Mouse (Mus musculus) MEL (cell line): ENCODE measurements at regions not wholly inside any gene's neighbourhood (a gene's known extent, or its start where the extent isn't known, plus 50 kb on each side); places are given as distances from the start of the nearest gene placed in this dataset.

Source experiments
- DNase-seq: peaks from one replicate; pipeline ENCODE4 v3.0.0; 2011; ENCODE audit warnings: low read depth, low spot score
- H3K27ac ChIP-seq: 2 replicates; pipeline ENCODE4 v1.5.1; 2012; ENCODE audit warnings: low read depth, mild to moderate bottlenecking, control low read depth, low read length, moderate library complexity; ENCODE audit not compliant: control insufficient read depth
- H3K27me3 ChIP-seq, 2 experiments: fragments of 150-350 bp in 1 of 2; sonication (generic) in 1 of 2; 2 replicates each; pipeline ENCODE4 v1.6.1; 2012; ENCODE audit warnings: low read length in 2 of 2, mild to moderate bottlenecking in 2 of 2, improper control_type of control experiment in 1 of 2, moderate library complexity in 1 of 2; ENCODE audit not compliant: insufficient read depth in 2 of 2, control insufficient read depth in 1 of 2
- H3K36me3 ChIP-seq, 2 experiments: 2 replicates each; pipeline ENCODE4 v1.6.1; 2012 to 2014; ENCODE audit warnings: low read length in 2 of 2, improper control_type of control experiment in 1 of 2, inconsistent platforms in 1 of 2, mild to moderate bottlenecking in 1 of 2; ENCODE audit not compliant: insufficient read depth in 2 of 2, control insufficient read depth in 1 of 2
- H3K4me1 ChIP-seq, 2 experiments: fragments of 150-350 bp in 1 of 2; sonication (generic) in 1 of 2; 2 replicates each; pipeline ENCODE4 v1.6.1; 2012; ENCODE audit warnings: low read length in 2 of 2, improper control_type of control experiment in 1 of 2, mild to moderate bottlenecking in 1 of 2; ENCODE audit not compliant: insufficient read depth in 2 of 2, control insufficient read depth in 1 of 2
- H3K4me3 ChIP-seq, 2 experiments: fragments of 150-350 bp in 1 of 2; sonication (generic) in 1 of 2; 2 replicates each; pipeline ENCODE4 v1.5.1; 2012; ENCODE audit warnings: low read depth in 2 of 2, low read length in 2 of 2, mild to moderate bottlenecking in 2 of 2, moderate library complexity in 2 of 2, control low read depth in 1 of 2, improper control_type of control experiment in 1 of 2; ENCODE audit not compliant: control insufficient read depth in 1 of 2, insufficient read depth in 1 of 2
- H3K79me2 ChIP-seq: 2 replicates; pipeline ENCODE4 v1.6.1; 2012; ENCODE audit warnings: mild to moderate bottlenecking, low read length, moderate library complexity; ENCODE audit not compliant: control insufficient read depth, poor library complexity, insufficient read depth
- H3K9ac ChIP-seq: 2 replicates; pipeline ENCODE4 v1.6.1; 2012; ENCODE audit warnings: low read depth, mild to moderate bottlenecking, control low read depth, low read length, moderate library complexity; ENCODE audit not compliant: control insufficient read depth, poor library complexity, severe bottlenecking
- H3K9me3 ChIP-seq: fragments of 150-350 bp; sonication (generic); replicated peaks from 2 replicates; pipeline ENCODE4 v1.6.1; 2012; ENCODE audit warnings: mild to moderate bottlenecking, low read length, improper control_type of control experiment, moderate library complexity; ENCODE audit not compliant: insufficient read depth
- BHLHE40 ChIP-seq: IDR thresholded peaks from 2 replicates; pipeline ENCODE4 v1.6.1; 2012; ENCODE audit warnings: low read depth, mild to moderate bottlenecking, inconsistent platforms, low read length, improper control_type of control experiment, borderline replicate concordance
- CHD1 ChIP-seq: IDR thresholded peaks from 2 replicates; pipeline ENCODE4 v1.6.1; 2012; ENCODE audit warnings: low read depth, mild to moderate bottlenecking, inconsistent platforms, low read length, improper control_type of control experiment
- E2F4 ChIP-seq: IDR thresholded peaks from 2 replicates; pipeline ENCODE4 v1.6.1; 2011; ENCODE audit warnings: low read depth, low read length, improper control_type of control experiment, borderline replicate concordance
- ETS1 ChIP-seq: IDR thresholded peaks from 2 replicates; pipeline ENCODE4 v1.6.1; 2012; ENCODE audit warnings: low read depth, mild to moderate bottlenecking, inconsistent platforms, low read length, improper control_type of control experiment, moderate library complexity
- GABPA ChIP-seq: IDR thresholded peaks from 2 replicates; pipeline ENCODE4 v1.6.1; 2012; ENCODE audit warnings: low read depth, mild to moderate bottlenecking, inconsistent platforms, low read length, improper control_type of control experiment, moderate library complexity
- HCFC1 ChIP-seq: IDR thresholded peaks from 2 replicates; pipeline ENCODE4 v1.6.1; 2012; ENCODE audit warnings: low read depth, mild to moderate bottlenecking, inconsistent platforms, low read length, improper control_type of control experiment, moderate library complexity
- JUND ChIP-seq: IDR thresholded peaks from 2 replicates; pipeline ENCODE4 v1.6.1; 2011; ENCODE audit warnings: low read depth, mild to moderate bottlenecking, improper control_type of control experiment, low read length
- MAZ ChIP-seq: IDR thresholded peaks from 2 replicates; pipeline ENCODE4 v1.6.1; 2012; ENCODE audit warnings: low read depth, mild to moderate bottlenecking, inconsistent platforms, low read length, improper control_type of control experiment
- MEF2A ChIP-seq: IDR thresholded peaks from 2 replicates; pipeline ENCODE4 v1.6.1; 2014; ENCODE audit warnings: low read depth, mild to moderate bottlenecking, inconsistent platforms, low read length, improper control_type of control experiment; ENCODE audit not compliant: poor library complexity, insufficient replicate concordance, severe bottlenecking; ENCODE audit errors: extremely low read depth
- MXI1 ChIP-seq: IDR thresholded peaks from 2 replicates; pipeline ENCODE4 v1.6.1; 2011; ENCODE audit warnings: mild to moderate bottlenecking, low read depth, low read length, improper control_type of control experiment
- MYC ChIP-seq: IDR thresholded peaks from 2 replicates; pipeline ENCODE4 v1.6.1; 2011; ENCODE audit warnings: low read depth, mild to moderate bottlenecking, low read length, improper control_type of control experiment, moderate library complexity
- NELFE ChIP-seq: IDR thresholded peaks from 2 replicates; pipeline ENCODE4 v1.6.1; 2011; ENCODE audit warnings: low read depth, low read length, improper control_type of control experiment
- POLR2AphosphoS5 ChIP-seq: IDR thresholded peaks from 2 replicates; pipeline ENCODE4 v1.6.1; 2012; ENCODE audit warnings: low read depth, borderline replicate concordance, mild to moderate bottlenecking, inconsistent platforms, low read length, moderate library complexity, mixed read lengths
- RCOR1 ChIP-seq: IDR thresholded peaks from 2 replicates; pipeline ENCODE4 v1.6.1; 2012; ENCODE audit warnings: low read depth, mild to moderate bottlenecking, inconsistent platforms, low read length, improper control_type of control experiment
- SMC3 ChIP-seq: IDR thresholded peaks from 2 replicates; pipeline ENCODE4 v1.6.1; 2011; ENCODE audit warnings: low read depth, low read length, improper control_type of control experiment
- TAL1 ChIP-seq: IDR thresholded peaks from 2 replicates; pipeline ENCODE4 v1.6.1; 2012; ENCODE audit warnings: mild to moderate bottlenecking, inconsistent platforms, low read length, moderate library complexity, mixed read lengths
- TCF12 ChIP-seq: IDR thresholded peaks from 2 replicates; pipeline ENCODE4 v1.6.1; 2014; ENCODE audit warnings: low read depth, mild to moderate bottlenecking, inconsistent platforms, low read length, improper control_type of control experiment, moderate library complexity
- USF1 ChIP-seq: IDR thresholded peaks from 2 replicates; pipeline ENCODE4 v1.6.1; 2014; ENCODE audit warnings: low read depth, mild to moderate bottlenecking, inconsistent platforms, low read length, improper control_type of control experiment, moderate library complexity
- ZC3H11A ChIP-seq: IDR thresholded peaks from 2 replicates; pipeline ENCODE4 v1.6.1; 2012; ENCODE audit warnings: low read depth, mild to moderate bottlenecking, inconsistent platforms, low read length, improper control_type of control experiment
- ZMIZ1 ChIP-seq: IDR thresholded peaks from 2 replicates; pipeline ENCODE4 v1.6.1; 2012; ENCODE audit warnings: low read depth, mild to moderate bottlenecking, inconsistent platforms, low read length, improper control_type of control experiment, moderate library complexity

- Histone ChIP-seq H3K9ac (no peak overlapping the region), H3K36me3 (no peaks in the 10 kb centered on the region), H3K4me1 (no peaks in the 10 kb centered on the region), H3K27ac (no peak overlapping the region), H3K4me3 (no peak overlapping the region), H3K27me3 (no peaks in the 10 kb centered on the region), H3K9me3 (no peaks in the 10 kb centered on the region), H3K79me2 (no peaks in the 10 kb centered on the region)
- DNase-seq = no peak
- TF ChIP-seq MYC (no peak), MAZ (no peak), POLR2AphosphoS5 (no peak), HCFC1 (no peak), ZMIZ1 (no peak), SMC3 (no peak), MXI1 (no peak), ETS1 (no peak), JUND (no peak), TAL1 (no peak), CHD1 (no peak)
Measured at GRCm38 (mm10) chr7:116842894-116843293, 338.7 kb downstream of the Nucb2 start.

GRCm38 (mm10) chr7:116847846-116848730 is 343.9 kb downstream of the Nucb2 start:
- Histone ChIP-seq H3K4me3 (no peak overlapping the region), H3K27me3 (no peaks in the 10 kb centered on the region), H3K4me1 (no peaks in the 10 kb centered on the region), H3K27ac (no peak overlapping the region), H3K9me3 (no peaks in the 10 kb centered on the region), H3K9ac (no peak overlapping the region), H3K79me2 (no peaks in the 10 kb centered on the region), H3K36me3 (no peaks in the 10 kb centered on the region)
- DNase-seq = no peak
- TF ChIP-seq POLR2AphosphoS5 (no peak), NELFE (no peak), RCOR1 (no peak), BHLHE40 (no peak), ZC3H11A (no peak), MEF2A (no peak), TCF12 (no peak), GABPA (no peak), ETS1 (no peak), E2F4 (no peak), USF1 (no peak)
